Mouse (Mus musculus): ENCODE results near the gene Kdm2a. TPM values are rescaled to one million over a fixed set of nuclear protein-coding genes. Genes with fewer than 3 reads are reported as not detected.
"Not testable (repeated sequence)": the region's sequence is repeated elsewhere in the genome, so short reads cannot be mapped to it uniquely, and the experiment has no call there.

Kdm2a gene
- polyA plus RNA-seq, 1 experiment from 2014 or later, result 43.0 TPM

DNA sequence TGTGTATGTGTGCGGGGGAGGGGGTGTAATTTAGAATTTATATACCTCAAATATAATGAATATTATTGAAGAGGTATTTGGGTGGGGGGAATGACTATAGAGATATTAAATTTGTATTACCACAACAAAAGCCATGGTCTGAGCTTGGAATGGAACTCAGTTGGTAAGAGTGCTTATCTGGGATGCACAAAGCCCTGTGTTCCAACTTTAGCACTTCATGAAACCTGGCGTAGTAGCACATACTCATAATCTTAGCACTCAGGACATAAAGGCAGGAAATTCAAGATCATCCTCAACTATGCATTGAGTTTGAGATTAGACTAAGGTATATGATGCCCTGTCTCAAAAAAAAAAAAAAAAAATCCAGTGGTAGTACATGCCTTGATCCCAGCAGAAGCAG, 6.8 kb upstream of the Kdm2a start:
- Histone ChIP-seq H3K27ac (no peak overlapping the region), H3K9me3 (no peaks in the 10 kb centered on the region), H3K4me1 (replicated peaks) (no peaks in the 10 kb centered on the region), H3K4me3 (replicated peaks) (no peak overlapping the region), H3K27me3 (no peaks in the 10 kb centered on the region; the same call in 1 of the 2 replicates), H3K9ac (replicated peaks) (no peak overlapping the region), H3K36me3 (no peaks in the 10 kb centered on the region), H3K4me2 (replicated peaks) (no peak overlapping the region)
- WGBS, result 97% methylated on average over 2 of the region's 2 CpGs
- ATAC-seq, result no peak

DNA sequence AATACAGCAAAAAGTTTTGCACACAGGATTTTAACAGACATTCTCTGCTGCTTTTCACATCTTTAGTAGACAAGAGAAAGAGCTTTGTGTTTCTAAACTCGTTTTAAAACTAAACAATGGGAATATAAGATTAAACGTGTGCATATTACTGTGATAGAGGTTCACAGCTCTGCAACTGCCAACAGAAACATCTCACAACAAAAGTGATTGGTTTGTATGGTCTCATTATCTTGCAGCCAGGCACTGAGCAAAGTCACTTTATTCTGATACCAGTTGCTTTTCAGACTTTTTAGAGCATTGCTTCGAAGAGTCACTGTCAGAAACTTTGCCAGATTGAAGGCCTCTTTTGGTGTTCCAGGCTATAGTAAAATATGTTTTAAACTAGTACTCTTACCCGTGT, 874 bp upstream of the Kdm2a start:
- Histone ChIP-seq H3K4me1 (replicated peaks) (peaks cover 16% of the 10 kb centered on the region), H3K27ac (no peak overlapping the region), H3K4me2 (replicated peaks) (no peak overlapping the region), H3K27me3 (no peaks in the 10 kb centered on the region), H3K4me3 (replicated peaks) (no peak overlapping the region), H3K9ac (replicated peaks) (no peak overlapping the region), H3K9me3 (no peaks in the 10 kb centered on the region), H3K36me3 (no peaks in the 10 kb centered on the region)
- ATAC-seq, result no peak
- WGBS, result 75% methylated on average over 4 of the region's 4 CpGs

DNA sequence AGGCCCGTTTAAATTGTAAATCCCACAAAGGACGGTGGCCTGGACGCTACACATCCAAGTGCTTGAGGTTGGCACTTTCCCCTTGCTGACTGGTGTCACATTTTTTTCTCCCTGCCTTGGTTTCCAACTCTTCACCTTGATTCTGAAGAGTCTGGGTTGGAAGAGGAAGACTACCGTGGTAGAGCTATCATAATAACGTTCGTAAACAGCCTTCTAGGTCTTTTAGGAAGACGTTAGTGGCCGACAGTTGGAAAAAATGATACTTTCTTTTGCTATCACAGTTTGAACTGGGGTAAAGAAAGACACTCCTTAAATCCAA, 504 bp upstream of the Kdm2a start:
- ATAC-seq, result no peak
- Histone ChIP-seq H3K27me3 (no peaks in the 10 kb centered on the region), H3K4me3 (replicated peaks) (peak overlapping the region; percentile 98), H3K9me3 (no peaks in the 10 kb centered on the region), H3K4me2 (replicated peaks) (peak overlapping the region; percentile 88), H3K4me1 (replicated peaks) (peaks cover 18% of the 10 kb centered on the region), H3K36me3 (no peaks in the 10 kb centered on the region), H3K9ac (replicated peaks) (peak overlapping the region; percentile 79), H3K27ac (peak overlapping the region; percentile 93; the same call in 1 of the 2 replicates)
- 29% methylated on average over 8 of the region's 8 CpGs for WGBS

DNA sequence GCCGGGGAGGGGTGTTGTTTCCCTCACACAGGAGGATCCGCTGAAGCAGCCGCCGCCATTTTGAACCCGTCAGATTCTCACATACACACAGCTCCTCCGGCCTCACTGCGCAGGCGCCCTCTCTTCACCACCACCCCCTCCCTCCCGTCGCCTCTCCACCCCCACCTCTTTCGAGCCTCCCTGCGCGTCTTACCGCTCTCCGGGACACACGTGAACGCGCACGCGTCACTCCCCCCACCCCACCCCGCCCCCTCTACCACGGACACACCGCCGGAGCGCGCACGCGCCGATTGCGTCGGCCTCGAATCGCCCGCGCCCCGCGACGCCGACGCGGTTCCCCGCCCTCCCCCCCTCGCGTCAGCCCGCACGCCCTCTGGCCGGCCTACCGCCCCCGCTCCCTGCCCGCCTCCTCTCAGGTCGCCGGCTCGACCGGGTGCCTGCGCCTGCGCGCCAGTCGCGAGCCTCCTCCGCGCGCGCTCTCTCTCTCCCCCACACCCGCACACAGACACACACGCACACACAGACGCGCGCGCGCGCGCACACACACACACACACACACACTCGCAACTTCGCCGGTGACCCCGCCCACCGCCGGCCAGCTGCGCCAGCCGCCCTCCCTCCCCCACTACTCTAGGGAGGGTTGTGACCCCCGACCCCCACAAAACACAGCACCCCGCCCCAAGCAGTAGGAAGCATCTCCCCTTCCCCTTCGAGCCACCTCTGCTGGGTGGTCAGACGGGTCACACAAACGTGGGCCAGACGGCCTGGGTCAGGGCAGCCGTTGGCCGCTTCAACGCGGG, 887 bp downstream of the Kdm2a start:
- H3K27me3 ChIP-seq, result no peaks in the 10 kb centered on the region
- peak overlapping the region; percentile 100 for H3K9ac ChIP-seq (replicated peaks)
- ATAC-seq, result peak; percentile 93
- H3K4me1 ChIP-seq (replicated peaks), result peaks cover 30% of the 10 kb centered on the region
- H3K4me2 ChIP-seq (replicated peaks), result peak overlapping the region; percentile 97
- no peaks in the 10 kb centered on the region for H3K36me3 ChIP-seq
- peak overlapping the region; percentile 98 for H3K4me3 ChIP-seq (replicated peaks)
- WGBS, result under 1% methylated on average over 45 of the region's 90 CpGs
- no peaks in the 10 kb centered on the region for H3K9me3 ChIP-seq
- peak overlapping the region; percentile 97 for H3K27ac ChIP-seq

DNA sequence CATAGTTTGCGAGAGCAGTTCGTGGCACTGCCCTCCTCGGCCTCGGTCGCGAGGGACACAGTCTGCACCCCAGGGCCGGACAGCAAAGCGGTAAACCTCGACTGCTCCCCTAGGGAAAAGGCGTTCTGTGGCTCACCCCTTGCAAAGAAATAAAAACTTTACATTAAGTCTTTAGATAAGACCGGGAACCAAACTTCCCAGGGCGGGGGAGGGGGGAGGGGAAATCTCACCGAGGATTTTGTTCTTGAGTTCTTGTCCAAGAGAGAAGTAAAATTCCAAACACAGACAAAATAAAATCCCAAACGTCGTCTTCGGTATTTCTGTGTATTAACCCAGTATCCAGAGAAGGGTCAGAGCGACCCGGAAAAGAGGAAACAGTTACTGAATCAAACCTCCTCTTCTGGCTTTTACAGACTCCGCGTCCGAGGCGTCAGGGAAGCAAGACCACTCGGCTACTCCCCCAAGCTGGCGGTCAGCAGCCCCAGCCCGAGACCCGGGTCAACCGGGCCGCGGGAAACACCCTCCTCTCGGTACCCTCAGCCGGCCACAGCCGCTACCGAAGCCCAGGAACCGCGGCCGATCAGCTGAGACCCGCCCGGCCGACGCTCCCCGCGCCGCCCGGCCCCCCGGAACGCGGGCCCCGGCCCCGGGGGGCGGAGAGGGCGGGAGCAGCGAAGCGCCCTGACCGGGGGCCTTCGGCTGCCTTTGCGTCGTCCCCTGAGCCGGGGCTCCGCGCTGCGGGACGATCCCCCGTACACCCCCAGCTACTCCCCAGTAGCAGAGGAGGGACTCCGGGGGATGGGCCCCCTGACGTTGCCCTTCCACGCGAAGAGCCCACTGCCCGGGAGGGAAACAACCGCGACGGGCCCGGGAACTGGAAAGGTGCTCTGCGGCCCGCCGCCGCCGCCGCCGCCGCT, 1.7 kb downstream of the Kdm2a start:
- Histone ChIP-seq H3K9me3 (no peaks in the 10 kb centered on the region), H3K4me3 (replicated peaks) (peak overlapping the region; percentile 98), H3K27me3 (no peaks in the 10 kb centered on the region), H3K4me1 (replicated peaks) (peaks cover 39% of the 10 kb centered on the region), H3K36me3 (no peaks in the 10 kb centered on the region), H3K27ac (peak overlapping the region; percentile 97), H3K9ac (replicated peaks) (peak overlapping the region; percentile 100), H3K4me2 (replicated peaks) (peak overlapping the region; percentile 97)
- under 1% methylated on average over 80 of the region's 80 CpGs for WGBS
- ATAC-seq, result peak; percentile 65

DNA sequence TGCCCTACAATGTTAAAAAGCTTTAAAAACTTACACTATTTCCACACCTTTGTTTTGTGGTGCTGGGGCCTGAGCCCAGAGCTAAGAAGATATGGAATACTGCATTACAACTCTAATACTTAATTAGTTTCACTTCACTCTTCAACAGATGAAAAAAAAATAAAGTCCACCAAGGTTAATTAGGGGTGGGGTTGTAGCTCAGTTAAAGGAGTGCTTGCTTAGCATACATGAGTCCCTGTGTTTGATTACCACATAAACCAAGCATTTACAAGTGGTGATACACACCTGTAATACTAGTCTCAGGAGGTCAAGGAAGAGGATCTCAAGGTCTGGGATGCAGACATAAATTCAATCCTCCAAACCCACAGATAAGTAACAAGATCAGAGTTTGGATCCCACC, 10.8 kb downstream of the Kdm2a start:
- no peak overlapping the region for H3K4me3 ChIP-seq (replicated peaks)
- no peak overlapping the region for H3K4me2 ChIP-seq (replicated peaks)
- no peak overlapping the region for H3K9ac ChIP-seq (replicated peaks)
- peaks cover 21% of the 10 kb centered on the region for H3K36me3 ChIP-seq
- no peak for ATAC-seq
- H3K9me3 ChIP-seq, result no peaks in the 10 kb centered on the region
- H3K27ac ChIP-seq, result no peak overlapping the region
- H3K27me3 ChIP-seq, result no peaks in the 10 kb centered on the region
- H3K4me1 ChIP-seq (replicated peaks), result peaks cover 12% of the 10 kb centered on the region

DNA sequence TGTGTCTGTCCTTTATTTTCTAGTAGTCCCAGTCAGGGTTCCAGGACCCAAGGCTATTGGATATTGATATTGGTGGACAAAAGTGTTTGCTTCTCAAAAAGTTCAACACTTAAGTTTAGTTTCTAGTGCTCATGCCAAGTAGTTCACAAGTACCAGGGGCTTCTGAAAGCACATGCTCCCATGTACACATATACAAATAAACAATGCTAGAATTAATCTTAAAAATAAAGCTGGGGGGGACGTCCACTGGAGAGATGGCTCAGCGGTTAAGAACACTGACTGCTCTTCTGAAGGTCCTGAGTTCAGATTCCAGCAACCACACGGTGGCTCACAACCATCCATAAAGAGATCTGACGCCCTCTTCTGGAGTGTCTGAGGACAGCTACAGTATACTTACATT, 13.1 kb downstream of the Kdm2a start:
- Histone ChIP-seq H3K4me1 (replicated peaks) (no peaks in the 10 kb centered on the region), H3K36me3 (peaks cover 15% of the 10 kb centered on the region), H3K9me3 (no peaks in the 10 kb centered on the region), H3K9ac (replicated peaks) (no peak overlapping the region), H3K27ac (no peak overlapping the region), H3K4me3 (replicated peaks) (no peak overlapping the region), H3K4me2 (replicated peaks) (no peak overlapping the region), H3K27me3 (no peaks in the 10 kb centered on the region)
- WGBS, result 81% methylated on average over 4 of the region's 4 CpGs
- ATAC-seq, result no peak

DNA sequence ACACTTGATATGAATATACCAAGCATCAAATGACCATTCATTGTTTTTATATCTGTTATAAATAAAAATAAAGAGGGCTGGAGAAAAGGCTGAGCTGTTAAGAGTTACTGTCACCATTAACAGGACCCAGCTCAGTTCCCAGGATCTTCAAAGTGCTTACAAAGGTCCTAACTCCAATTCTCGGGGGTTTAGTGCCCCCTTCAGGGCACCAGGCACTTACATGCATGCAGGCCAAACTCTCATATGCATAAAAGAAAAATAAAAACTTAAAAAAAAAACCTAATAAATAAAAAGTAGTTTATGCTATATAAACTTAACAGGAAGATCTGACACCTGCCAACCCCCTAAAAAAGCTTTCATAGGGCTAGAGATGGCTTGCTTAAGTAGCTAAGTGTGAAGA, 13.8 kb downstream of the Kdm2a start:
- Histone ChIP-seq H3K4me3 (replicated peaks) (no peak overlapping the region), H3K36me3 (peaks cover 13% of the 10 kb centered on the region), H3K27ac (no peak overlapping the region), H3K4me1 (replicated peaks) (no peaks in the 10 kb centered on the region), H3K9me3 (no peaks in the 10 kb centered on the region), H3K9ac (replicated peaks) (no peak overlapping the region), H3K4me2 (replicated peaks) (no peak overlapping the region), H3K27me3 (no peaks in the 10 kb centered on the region)
- 33% methylated on average over 1 of the region's 1 CpGs for WGBS
- no peak for ATAC-seq

DNA sequence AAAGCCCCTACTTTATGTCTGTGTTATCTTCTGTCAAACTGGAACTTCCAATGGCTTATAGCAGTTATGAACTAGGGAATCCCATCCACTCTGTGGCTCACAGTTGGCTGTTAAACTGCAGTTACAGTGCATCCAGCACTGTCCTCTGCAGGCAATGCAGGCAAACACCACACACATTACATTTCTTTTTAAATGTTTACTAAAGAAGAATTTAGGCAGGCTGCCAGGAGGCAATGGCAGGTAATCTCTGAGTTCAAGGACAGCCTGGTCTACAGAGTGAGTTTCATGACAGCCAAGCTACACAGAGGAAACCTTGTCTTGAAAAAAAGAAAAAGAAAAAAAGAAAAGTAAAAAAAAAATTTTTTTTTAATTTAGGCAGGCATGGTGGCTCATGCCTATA, 14.8 kb downstream of the Kdm2a start:
- Histone ChIP-seq H3K27me3 (no peaks in the 10 kb centered on the region), H3K9ac (replicated peaks) (no peak overlapping the region), H3K4me2 (replicated peaks) (no peak overlapping the region), H3K4me3 (replicated peaks) (no peak overlapping the region), H3K9me3 (no peaks in the 10 kb centered on the region), H3K36me3 (peaks cover 16% of the 10 kb centered on the region), H3K27ac (no peak overlapping the region), H3K4me1 (replicated peaks) (no peaks in the 10 kb centered on the region)
- no peak for ATAC-seq

DNA sequence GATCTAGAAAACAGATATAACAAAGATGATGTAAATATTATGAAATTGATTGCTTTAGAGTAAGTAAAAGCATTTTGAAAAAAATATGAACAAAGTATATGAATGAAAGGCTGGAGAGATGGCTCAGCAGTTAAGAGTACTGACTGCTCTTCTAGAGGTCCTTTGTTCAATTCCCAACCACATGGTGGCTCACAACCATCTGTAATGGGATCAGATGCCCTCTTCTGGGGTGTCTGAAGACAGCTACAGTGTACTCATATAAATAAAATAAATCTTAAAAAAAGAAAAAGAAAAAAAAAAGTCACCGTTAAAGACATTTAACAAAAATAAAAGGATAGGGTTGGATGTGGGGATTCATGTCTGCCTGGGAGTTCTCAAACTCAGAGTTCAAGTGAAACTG, 15.8 kb downstream of the Kdm2a start:
- H3K4me3 ChIP-seq (replicated peaks); H3K27ac ChIP-seq; H3K4me1 ChIP-seq (replicated peaks); ATAC-seq; H3K4me2 ChIP-seq (replicated peaks); H3K27me3 ChIP-seq; H3K36me3 ChIP-seq; H3K9me3 ChIP-seq; H3K9ac ChIP-seq (replicated peaks): not testable (repeated sequence)
- 94% methylated on average over 1 of the region's 1 CpGs for WGBS

DNA sequence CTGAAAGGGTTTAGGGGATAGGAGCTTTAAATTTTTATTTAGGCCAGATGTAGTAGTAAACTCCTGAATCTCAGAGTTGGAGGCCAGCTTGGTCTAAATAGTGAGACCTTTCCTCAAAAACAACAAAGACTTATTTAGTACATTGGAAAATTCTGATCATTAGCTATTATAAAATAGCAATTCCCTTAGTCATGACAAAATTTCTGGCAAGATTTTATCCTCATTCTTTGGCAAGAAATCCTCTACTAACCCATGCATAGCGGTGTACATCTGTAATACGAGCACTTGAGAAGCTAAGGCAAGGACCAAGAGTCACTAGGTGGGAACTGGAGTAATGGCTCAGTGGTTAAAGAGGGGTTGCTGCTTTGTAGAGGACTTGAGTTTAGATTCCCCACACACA, 27.4 kb downstream of the Kdm2a start:
- Histone ChIP-seq H3K4me1 (replicated peaks) (peaks cover 4% of the 10 kb centered on the region; the same call in 1 of the 2 replicates), H3K4me2 (replicated peaks) (no peak overlapping the region), H3K27me3 (no peaks in the 10 kb centered on the region), H3K36me3 (no peaks in the 10 kb centered on the region), H3K9ac (replicated peaks) (no peak overlapping the region), H3K27ac (no peak overlapping the region), H3K4me3 (replicated peaks) (no peak overlapping the region), H3K9me3 (no peaks in the 10 kb centered on the region)
- no peak for ATAC-seq
- WGBS, result 94% methylated on average over 2 of the region's 2 CpGs

DNA sequence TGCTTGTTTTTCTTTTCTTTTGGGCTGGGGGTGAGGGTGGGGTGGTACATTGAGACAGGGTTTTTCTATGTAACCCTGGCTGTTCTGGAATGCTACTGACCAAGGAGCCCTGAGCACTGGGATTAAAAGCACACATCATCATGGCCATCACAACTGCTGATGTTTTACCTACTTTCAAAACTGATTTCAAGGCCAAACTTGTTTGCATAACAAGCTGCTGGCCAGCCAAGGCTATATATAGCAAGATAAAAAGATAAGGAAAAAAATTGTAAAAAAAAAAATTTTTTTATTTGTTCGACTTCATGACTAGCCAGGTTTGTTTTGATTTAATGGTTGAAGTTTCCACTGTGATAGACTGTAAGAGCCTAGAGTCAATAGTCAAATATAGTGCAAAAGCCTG, 27.8 kb downstream of the Kdm2a start:
- H3K27ac ChIP-seq, result no peak overlapping the region
- H3K4me3 ChIP-seq (replicated peaks), result no peak overlapping the region
- no peak for ATAC-seq
- no peak overlapping the region for H3K4me2 ChIP-seq (replicated peaks)
- H3K9me3 ChIP-seq, result no peaks in the 10 kb centered on the region
- no peaks in the 10 kb centered on the region for H3K27me3 ChIP-seq
- H3K4me1 ChIP-seq (replicated peaks), result peaks cover 4% of the 10 kb centered on the region; the same call in 1 of the 2 replicates
- H3K36me3 ChIP-seq, result no peaks in the 10 kb centered on the region
- WGBS, result 89% methylated on average over 1 of the region's 1 CpGs
- no peak overlapping the region for H3K9ac ChIP-seq (replicated peaks)
